Mouse (Mus musculus) heart, adult 2 months (tissue): ENCODE data around the gene Prss43. TPM values are rescaled to one million over a fixed set of nuclear protein-coding genes. Genes with fewer than 3 reads are reported as not detected.

Source experiments
- DNase-seq, 2 experiments: peaks; one replicate each; pipeline ENCODE4 v3.0.0; 2021
- H3K27ac ChIP-seq: fragments of 200-600 bp; 2 replicates; pipeline ENCODE4 v1.8.1; 2022
- H3K27me3 ChIP-seq: fragments of 200-500 bp; 2 replicates; pipeline ENCODE4 v1.6.1; 2012; ENCODE audit warnings: mild to moderate bottlenecking, low read length, inconsistent platforms, mixed read lengths; ENCODE audit not compliant: control insufficient read depth, insufficient read depth
- H3K36me3 ChIP-seq: fragments of 200-500 bp; 2 replicates; pipeline ENCODE4 v1.6.1; 2012; ENCODE audit warnings: low read length, inconsistent platforms; ENCODE audit not compliant: control insufficient read depth, insufficient read depth
- H3K4me1 ChIP-seq: fragments of 200-500 bp; 2 replicates; pipeline ENCODE4 v1.6.1; 2011; ENCODE audit warnings: low read length; ENCODE audit not compliant: control insufficient read depth, insufficient read depth
- H3K4me3 ChIP-seq: fragments of 200-600 bp; 2 replicates; pipeline ENCODE4 v1.8.1; 2022
- H3K79me2 ChIP-seq: fragments of 200-500 bp; replicated peaks from 2 replicates; pipeline ENCODE4 v1.6.1; 2012; ENCODE audit warnings: mild to moderate bottlenecking, inconsistent platforms, low read length, moderate library complexity, mixed read lengths; ENCODE audit not compliant: control insufficient read depth, insufficient read depth
- H3K9ac ChIP-seq: fragments of 200-500 bp; 2 replicates; pipeline ENCODE4 v1.6.1; 2012; ENCODE audit warnings: low read depth, mild to moderate bottlenecking, control low read depth, inconsistent platforms, low read length, mixed read lengths
- CTCF ChIP-seq: fragments of 200-600 bp; IDR thresholded peaks from 2 replicates; pipeline ENCODE4 v1.8.1; 2022; ENCODE audit warnings: antibody characterized with exemption, mild to moderate bottlenecking, moderate library complexity
- EP300 ChIP-seq: fragments of 200-500 bp; IDR thresholded peaks from 2 replicates; pipeline ENCODE4 v1.6.1; 2011; ENCODE audit warnings: low read depth, low read length, control low read depth; ENCODE audit not compliant: insufficient read depth
- POLR2A ChIP-seq: fragments of 200-500 bp; IDR thresholded peaks from 2 replicates; pipeline ENCODE4 v1.6.1; 2011; ENCODE audit warnings: mild to moderate bottlenecking, low read depth, low read length, control low read depth; ENCODE audit not compliant: insufficient read depth
- WGBS: fragments of 180-500 bp; shearing (Covaris S2); methylation state at CpG from one replicate; pipeline ENCODE4 v1.1.7; 2018; 5-methylcytosine and 5-hydroxymethylcytosine counted together
- intact Hi-C: fragments of 180-260 bp; cut with DNase I; formaldehyde crosslinking; loops from one replicate; pipeline ENCODE4 v1.15.1; 2025
- polyA plus RNA-seq: library from polyadenylated mRNA; depleted of rRNA; stranded (reverse); fragments of >200 nt; gene quantifications from 2 replicates; pipeline ENCODE4 v1.2.3, GENCODE M21; 2012
- total RNA-seq, 2 experiments: library from RNA; stranded (reverse); gene quantifications; 2 replicates each; pipeline ENCODE4 v1.2.3; 2021

Prss43 gene
- total and polyA plus RNA-seq, 3 experiments = not detected

- intact Hi-C loops = no loop called here
- no peaks in the 10 kb centered on the region for H3K36me3 ChIP-seq
- H3K27me3 ChIP-seq = no peaks in the 10 kb centered on the region
- WGBS = 81% methylated on average over 5 of the region's 5 CpGs
- H3K27ac ChIP-seq = no peak overlapping the region
- no peak overlapping the region for H3K4me3 ChIP-seq
- H3K79me2 ChIP-seq = no peaks in the 10 kb centered on the region
- H3K4me1 ChIP-seq = no peaks in the 10 kb centered on the region; the same call in 1 of the 2 replicates
- H3K9ac ChIP-seq = no peak overlapping the region
- DNase-seq = no peak
- TF ChIP-seq EP300 = no peak
- no peak for TF ChIP-seq CTCF
- no peak for TF ChIP-seq POLR2A
These were observed 6.5 kb downstream of the Prss43 start for GRCm38 (mm10) chr9:110833021-110833420.

GRCm38 (mm10) chr9:110834411-110834810 lies 7.9 kb downstream of the Prss43 start, which contains the start of gene Prss45:
Gene Prss45, plus strand, starts transcription at chr9:110834588.
- Histone ChIP-seq H3K9ac (no peak within 1 kb of the TSS), H3K27ac (no peak within 1 kb of the TSS), H3K36me3 (no peaks in the 10 kb centered on the region), H3K4me1 (no peaks in the 10 kb centered on the region), H3K4me3 (no peak within 1 kb of the TSS), H3K27me3 (no peaks in the 10 kb centered on the region), H3K79me2 (no peaks in the 10 kb centered on the region)
- intact Hi-C loops = no loop called here
- WGBS = 77% methylated on average over 19 of the region's 19 CpGs
- DNase-seq = no peak
- no peak for TF ChIP-seq POLR2A
- no peak for TF ChIP-seq CTCF
- no peak for TF ChIP-seq EP300

GRCm38 (mm10) chr9:110834961-110835360 lies 8.5 kb downstream of the Prss43 start:
- intact Hi-C loops = no loop called here
- Histone ChIP-seq H3K9ac (no peak overlapping the region), H3K27ac (no peak overlapping the region), H3K79me2 (no peaks in the 10 kb centered on the region), H3K4me3 (no peak overlapping the region), H3K4me1 (no peaks in the 10 kb centered on the region), H3K36me3 (no peaks in the 10 kb centered on the region), H3K27me3 (no peaks in the 10 kb centered on the region)
- no peak for TF ChIP-seq POLR2A
- TF ChIP-seq CTCF = no peak
- TF ChIP-seq EP300 = no peak
- WGBS = 35% methylated on average over 10 of the region's 10 CpGs
- DNase-seq = no peak

GRCm38 (mm10) chr9:110836112-110836511 lies 9.6 kb downstream of the Prss43 start:
- no peaks in the 10 kb centered on the region for H3K36me3 ChIP-seq
- H3K27me3 ChIP-seq = no peaks in the 10 kb centered on the region
- WGBS = 46% methylated on average over 2 of the region's 2 CpGs
- TF ChIP-seq EP300 = no peak
- no peak overlapping the region for H3K27ac ChIP-seq
- no peak overlapping the region for H3K9ac ChIP-seq
- H3K4me1 ChIP-seq = no peaks in the 10 kb centered on the region
- H3K79me2 ChIP-seq = no peaks in the 10 kb centered on the region
- H3K4me3 ChIP-seq = no peak overlapping the region
- peak in 1 of 2 experiments; percentile 42 for DNase-seq
- intact Hi-C loops = no loop called here

- WGBS = 76% methylated on average over 6 of the region's 6 CpGs
- Histone ChIP-seq H3K27me3 (no peaks in the 10 kb centered on the region), H3K36me3 (no peaks in the 10 kb centered on the region), H3K9ac (no peak overlapping the region), H3K4me3 (no peak overlapping the region), H3K79me2 (no peaks in the 10 kb centered on the region), H3K4me1 (no peaks in the 10 kb centered on the region), H3K27ac (no peak overlapping the region)
- no peak for DNase-seq
- TF ChIP-seq EP300 = no peak
- no peak for TF ChIP-seq CTCF
- TF ChIP-seq POLR2A = no peak
- intact Hi-C loops = no loop called here
These were observed 14.4 kb downstream of the Prss43 start for GRCm38 (mm10) chr9:110840905-110841304.

- no peak overlapping the region for H3K9ac ChIP-seq
- H3K27ac ChIP-seq = no peak overlapping the region
- intact Hi-C loops = no loop called here
- H3K4me1 ChIP-seq = no peaks in the 10 kb centered on the region
- H3K36me3 ChIP-seq = no peaks in the 10 kb centered on the region
- TF ChIP-seq CTCF (no peak), EP300 (no peak), POLR2A (no peak)
- 38% methylated on average over 2 of the region's 2 CpGs for WGBS
- no peaks in the 10 kb centered on the region for H3K27me3 ChIP-seq
- no peak overlapping the region for H3K4me3 ChIP-seq
- no peaks in the 10 kb centered on the region for H3K79me2 ChIP-seq
- DNase-seq = no peak
These were observed 14.9 kb downstream of the Prss43 start for GRCm38 (mm10) chr9:110841438-110841837.
